Mouse (Mus musculus) telencephalon, adult 2 months (tissue): ENCODE measurements around the gene Gar1.

Experiments
- DNase-seq: peaks from one replicate; pipeline ENCODE4 v3.0.0-alpha.2; 2011; ENCODE audit warnings: low read depth, low spot score

The Gar1 gene

GRCm38 (mm10) chr3:129831035-129831568 lies at the start of gene Gar1:
Gene Gar1 (minus strand): TSS chr3:129831396.
- DNase-seq: peak; percentile 96

GRCm38 (mm10) chr3:129879913-129880312 lies 48.7 kb upstream of the Gar1 start:
- no peak for DNase-seq

- no peak for DNase-seq
Observed at GRCm38 (mm10) chr3:129879131-129879757, 48.0 kb upstream of the Gar1 start.

GRCm38 (mm10) chr3:129878405-129879021 lies 47.3 kb upstream of the Gar1 start, which contains the start of gene Pla2g12a:
Gene Pla2g12a (plus strand): TSS chr3:129878606.
- peak; percentile 62 for DNase-seq

- no peak for DNase-seq
Observed at GRCm38 (mm10) chr3:129877327-129877726, 46.1 kb upstream of the Gar1 start.

- no peak for DNase-seq
Observed at GRCm38 (mm10) chr3:129863698-129864097, 32.5 kb upstream of the Gar1 start.

GRCm38 (mm10) chr3:129862592-129862991 lies 31.4 kb upstream of the Gar1 start:
- no peak for DNase-seq

- no peak for DNase-seq
Observed at GRCm38 (mm10) chr3:129846846-129847245, 15.7 kb upstream of the Gar1 start.

- DNase-seq: no peak
Observed at GRCm38 (mm10) chr3:129845868-129846267, 14.7 kb upstream of the Gar1 start.

GRCm38 (mm10) chr3:129838017-129838416 lies 6.8 kb upstream of the Gar1 start:
- DNase-seq: no peak

- DNase-seq: no peak
Observed at GRCm38 (mm10) chr3:129836965-129837364, 5.8 kb upstream of the Gar1 start.

GRCm38 (mm10) chr3:129836051-129836697 lies 5.0 kb upstream of the Gar1 start:
- DNase-seq: no peak

GRCm38 (mm10) chr3:129835388-129835934 lies 4.3 kb upstream of the Gar1 start, which contains the start of gene Cfi:
Gene Cfi (plus strand): TSS chr3:129835884.
- no peak for DNase-seq

GRCm38 (mm10) chr3:129830626-129831025 lies 570 bp downstream of the Gar1 start:
- no peak for DNase-seq

- no peak for DNase-seq
Observed at GRCm38 (mm10) chr3:129827691-129828090, 3.5 kb downstream of the Gar1 start.

GRCm38 (mm10) chr3:129826691-129827090 lies 4.5 kb downstream of the Gar1 start:
- no peak for DNase-seq

- DNase-seq: no peak
Observed at GRCm38 (mm10) chr3:129824891-129825290, 6.3 kb downstream of the Gar1 start.

GRCm38 (mm10) chr3:129824146-129824545 lies 7.0 kb downstream of the Gar1 start:
- DNase-seq: no peak

GRCm38 (mm10) chr3:129823293-129823692 lies 7.9 kb downstream of the Gar1 start:
- DNase-seq: peak; percentile 36

GRCm38 (mm10) chr3:129822206-129822775 lies 8.9 kb downstream of the Gar1 start, which contains the start of gene Rrh:
Gene Rrh (minus strand): TSS chr3:129822587.
- DNase-seq: no peak

GRCm38 (mm10) chr3:129821736-129822135 lies 9.5 kb downstream of the Gar1 start:
- DNase-seq: no peak

- peak; percentile 22 for DNase-seq
Observed at GRCm38 (mm10) chr3:129820847-129821246, 10.3 kb downstream of the Gar1 start.
